Mouse (Mus musculus): ENCODE measurements around the gene Nr2f1.

DNA sequence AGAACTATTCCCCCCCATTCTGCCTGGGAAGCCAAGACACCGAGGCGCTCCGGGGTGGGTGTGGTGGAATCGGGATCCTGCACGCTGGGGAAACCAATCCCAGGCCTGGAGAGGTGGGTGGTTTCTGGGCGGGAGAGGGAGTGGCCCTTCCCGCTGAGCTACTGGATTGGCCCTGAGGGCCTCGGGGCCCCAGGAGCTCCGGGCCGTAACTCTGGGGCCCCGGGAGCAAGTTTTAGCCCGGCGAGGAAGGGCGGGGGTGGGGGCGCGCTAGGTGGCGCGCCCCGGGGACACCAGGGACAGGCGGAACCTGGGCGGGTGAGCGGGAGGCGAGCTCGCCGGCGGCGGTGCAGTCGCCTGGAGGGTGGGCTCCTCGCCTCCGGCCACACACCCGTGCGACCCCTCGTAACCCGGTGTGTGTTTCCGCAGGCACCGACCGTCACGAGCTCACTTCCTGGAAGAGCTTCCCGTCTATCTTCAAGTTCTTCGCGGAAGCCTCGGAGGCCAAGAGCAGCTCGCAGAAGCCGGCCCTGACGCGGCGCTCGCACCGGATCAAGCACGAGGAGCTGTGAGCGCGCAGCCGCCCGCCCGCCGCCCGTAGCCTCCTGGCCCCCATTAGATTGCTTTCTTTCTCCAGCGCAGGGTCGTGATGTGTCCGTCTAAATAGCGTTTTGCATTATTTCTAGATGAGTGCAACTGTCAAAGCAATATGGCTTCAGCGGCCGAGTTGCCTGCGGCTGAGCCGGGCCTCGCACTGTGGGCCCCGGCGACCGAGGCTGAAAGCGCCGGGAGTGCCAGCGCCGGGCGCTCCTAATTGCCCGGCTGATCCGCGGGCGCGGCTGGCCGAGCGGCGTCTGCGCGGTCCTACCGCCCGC, 36.2 kb downstream of the Nr2f1 start:
- TF ChIP-seq CTCF (IDR thresholded peaks at IDR 0.05; ENCODE audit: extremely low read depth, insufficient read length, insufficient replicate concordance, low read depth, low read length) = peak; percentile 26; the same call in 1 of the 2 replicates
- no peak for TF ChIP-seq POLR2A (IDR thresholded peaks at IDR 0.05; ENCODE audit: low read depth, low read length)
